Mouse (Mus musculus) brain, embryonic 14.5 days (tissue): ENCODE results near the gene Stk38.

Experiments used
- CTCF ChIP-seq: fragments of 200-500 bp; IDR thresholded peaks from 2 replicates; pipeline ENCODE4 v1.5.1; 2012; ENCODE audit warnings: inconsistent platforms, mild to moderate bottlenecking, moderate library complexity, borderline replicate concordance; ENCODE audit not compliant: insufficient read depth, insufficient read length; ENCODE audit errors: extremely low read depth
- POLR2A ChIP-seq: fragments of 200-500 bp; IDR thresholded peaks from 2 replicates; pipeline ENCODE4 v1.6.1; 2012; ENCODE audit warnings: mild to moderate bottlenecking, inconsistent platforms, borderline replicate concordance; ENCODE audit not compliant: poor library complexity, insufficient read depth, insufficient read length, severe bottlenecking; ENCODE audit errors: extremely low read depth

- TF ChIP-seq CTCF (no peak), POLR2A (no peak)
Observed at GRCm38 (mm10) chr17:28984724-28985420, 22.9 kb downstream of the Stk38 start.
